Mouse (Mus musculus): ENCODE measurements around the gene Gtpbp6.
"Not testable (repeated sequence)": the region's sequence is repeated elsewhere in the genome, so short reads cannot be mapped to it uniquely, and the experiment has no call there.

Gene Gtpbp6

DNA sequence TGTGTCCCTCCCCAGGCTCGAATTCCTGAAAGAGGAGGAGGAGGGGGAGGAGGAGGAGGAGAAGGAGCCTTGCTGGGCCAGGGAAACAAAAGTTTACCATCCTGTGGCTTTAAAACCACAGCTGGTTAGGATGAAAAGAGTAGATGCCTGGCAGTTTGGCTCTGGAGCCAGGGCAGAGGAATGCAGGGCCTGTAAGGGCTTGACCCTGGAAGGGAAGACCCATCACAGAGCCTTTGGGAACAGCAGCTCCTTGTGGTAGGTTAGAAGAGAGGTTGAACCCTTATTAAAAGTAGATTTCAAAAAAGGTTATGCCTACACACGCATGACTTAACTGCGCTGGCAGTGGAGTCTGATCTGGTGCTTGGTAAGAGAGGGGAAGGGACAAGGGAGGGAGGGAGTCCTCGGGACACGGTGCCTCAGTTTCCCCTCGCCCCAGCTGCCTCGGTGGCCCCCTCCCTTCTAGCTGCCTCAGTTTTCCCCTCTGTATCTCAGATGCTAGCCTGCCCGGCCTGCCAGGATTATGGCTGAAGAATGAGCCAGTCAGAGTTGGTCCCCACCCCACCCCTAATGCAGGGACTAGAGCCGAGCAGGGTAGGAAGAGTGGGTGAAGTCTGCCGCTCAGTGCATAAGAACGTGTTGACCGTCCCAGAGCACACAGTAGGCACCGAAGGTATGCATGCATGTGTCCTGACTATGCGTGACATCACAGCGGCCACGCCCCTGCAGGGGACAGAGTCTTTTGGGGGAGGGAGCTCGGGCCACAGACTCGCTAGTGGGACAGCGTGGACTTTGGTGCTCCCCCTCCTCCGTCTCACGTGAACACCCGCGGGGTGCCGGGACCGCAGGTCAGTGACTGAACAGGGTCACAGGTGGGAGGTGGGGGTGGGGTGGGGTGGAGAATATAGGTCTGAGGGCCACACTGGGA lies 8.1 kb downstream of the Gtpbp6 start, which contains the start of gene Plcxd1:
TSS of gene Plcxd1 (plus strand) at position 314 of the 925 bp plus-strand sequence.
- DNase-seq, result peak; percentile 10

DNA sequence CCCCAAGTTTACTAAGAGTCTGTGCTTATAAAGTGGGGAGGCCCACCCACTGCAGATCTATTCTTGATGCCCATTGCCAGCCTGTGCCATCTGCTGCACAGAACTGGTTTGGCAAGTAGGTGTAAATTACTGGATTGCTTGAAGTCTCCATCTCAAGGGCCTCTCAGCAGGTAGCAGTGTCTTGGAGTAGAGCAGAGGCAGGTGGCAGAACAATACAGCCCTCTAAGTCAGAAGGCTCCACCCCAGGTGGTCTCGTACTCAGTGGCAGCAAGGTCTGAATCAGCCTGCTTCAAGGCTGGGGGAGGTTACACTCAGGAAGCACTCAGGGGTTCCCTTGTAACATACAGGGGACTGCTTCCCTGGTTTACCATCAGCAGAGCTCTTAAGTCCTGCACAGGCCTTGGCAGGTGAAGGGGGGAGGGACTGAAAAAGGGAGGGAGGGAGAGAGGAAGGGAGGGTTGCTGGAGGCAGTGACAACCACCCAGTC lies 9.0 kb downstream of the Gtpbp6 start:
- no peak for DNase-seq

DNA sequence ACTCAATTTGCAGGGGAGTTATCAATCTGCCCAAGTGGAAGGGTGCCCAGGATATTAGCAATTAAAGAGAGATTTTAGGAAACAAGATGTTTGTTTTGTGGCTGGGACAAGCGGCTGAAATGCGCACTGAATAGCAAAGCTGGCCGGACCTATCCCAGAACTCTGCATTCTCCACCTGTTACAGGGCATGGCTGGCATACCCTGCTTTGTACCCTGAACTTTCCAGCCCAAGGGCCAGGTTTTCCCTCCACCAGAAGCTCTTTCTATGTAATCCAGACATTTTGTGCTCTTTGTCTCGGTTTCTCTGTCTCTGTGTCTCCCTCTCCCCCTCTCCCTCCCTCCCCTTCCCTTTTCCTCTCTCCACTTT lies 13.2 kb downstream of the Gtpbp6 start:
- no peak for DNase-seq

DNA sequence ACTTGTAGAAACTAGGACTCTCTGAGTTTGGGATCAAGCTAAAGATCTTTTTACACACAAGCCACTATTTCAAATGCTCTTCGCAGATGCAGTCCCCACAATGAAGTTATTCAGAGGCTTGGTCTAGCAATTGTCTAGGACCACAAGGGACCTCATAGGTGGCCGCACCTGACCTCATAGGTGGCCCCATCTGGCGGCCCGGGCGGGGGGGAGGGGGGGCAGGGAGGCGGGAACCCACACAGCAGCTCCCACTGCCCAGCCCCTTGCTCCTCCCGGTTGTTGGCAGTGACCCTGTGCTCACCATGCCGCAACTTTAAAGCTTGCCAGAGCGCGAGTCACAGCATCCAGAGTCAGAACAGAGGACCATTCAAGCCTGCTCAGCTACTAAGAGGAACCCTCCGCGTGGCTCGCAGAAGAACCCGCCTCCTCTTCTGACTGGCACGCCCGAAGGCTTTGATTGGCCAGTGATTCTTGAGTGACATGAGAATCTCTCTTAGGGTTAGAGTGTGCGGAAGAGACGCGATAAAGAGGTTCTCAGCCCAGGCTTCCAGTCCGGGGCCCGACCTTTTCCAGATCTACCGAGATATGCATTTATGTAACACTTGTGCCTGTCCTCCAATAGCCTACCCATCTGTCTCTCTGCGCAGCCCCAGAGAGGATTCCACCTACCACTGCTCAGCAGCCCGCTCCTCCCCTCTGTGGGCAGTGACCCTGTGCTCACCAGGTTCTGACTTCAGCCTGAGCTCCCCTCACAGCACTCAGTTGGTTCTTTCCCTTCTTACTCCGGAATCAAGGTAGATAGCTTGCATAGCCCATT lies 13.8 kb downstream of the Gtpbp6 start, which contains the start of gene Gm35315:
TSS of gene Gm35315 (minus strand) at position 391 of the 817 bp plus-strand sequence.
- peak; percentile 73 for DNase-seq

DNA sequence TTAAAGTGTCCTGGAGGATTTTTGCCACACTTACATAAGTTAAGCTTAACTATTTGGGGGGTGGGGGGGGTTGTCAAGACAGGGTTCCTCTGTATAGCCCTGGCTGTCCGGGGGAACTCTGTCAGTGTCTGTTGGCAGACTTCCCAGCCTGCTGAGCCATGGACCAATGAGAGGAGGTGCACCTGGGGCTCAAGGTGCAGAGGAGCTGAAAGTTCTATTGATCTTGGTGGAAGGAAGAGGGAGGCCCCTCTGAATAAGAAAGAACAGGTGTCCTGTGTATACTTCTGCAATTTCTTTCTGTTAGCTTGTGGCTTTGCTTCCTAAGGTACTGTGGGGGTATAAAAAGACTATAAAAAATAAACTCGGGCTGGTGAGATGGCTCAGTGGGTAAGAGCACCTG lies 16.5 kb downstream of the Gtpbp6 start:
- no peak for DNase-seq

DNA sequence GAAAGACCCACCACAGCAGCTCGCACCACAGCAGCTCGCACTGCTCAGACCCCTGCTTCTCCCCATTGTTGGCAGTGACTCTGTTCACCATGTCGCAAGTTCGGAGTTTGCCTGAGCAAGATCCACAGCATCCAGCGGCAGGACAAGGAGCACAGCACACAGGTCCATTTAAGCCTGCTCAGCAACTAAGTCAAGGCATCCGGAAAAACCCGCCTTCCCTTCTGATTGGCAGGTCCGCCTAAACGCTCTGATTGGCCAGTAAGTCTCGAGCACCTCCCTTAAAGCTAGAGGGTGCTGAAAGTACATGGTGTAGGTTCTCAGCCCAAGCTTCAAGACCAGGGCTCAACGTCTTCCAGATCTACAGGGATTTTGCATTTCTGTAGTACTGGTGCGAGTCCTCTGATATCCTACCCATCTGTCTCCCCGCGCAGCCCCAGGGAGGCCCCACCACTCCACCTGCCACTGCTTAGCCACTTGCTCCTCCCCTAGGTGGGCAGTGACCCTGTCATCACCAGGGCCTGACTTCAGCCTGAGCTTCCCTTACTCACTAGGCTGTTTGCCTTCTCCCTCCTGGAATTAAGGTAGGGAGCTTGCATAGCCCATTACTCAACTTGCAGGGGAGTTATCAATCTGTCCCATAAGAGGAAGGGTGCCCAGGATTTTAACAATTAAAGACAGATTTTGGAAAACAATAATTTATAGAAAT lies 21.7 kb downstream of the Gtpbp6 start:
- DNase-seq, result no peak

DNA sequence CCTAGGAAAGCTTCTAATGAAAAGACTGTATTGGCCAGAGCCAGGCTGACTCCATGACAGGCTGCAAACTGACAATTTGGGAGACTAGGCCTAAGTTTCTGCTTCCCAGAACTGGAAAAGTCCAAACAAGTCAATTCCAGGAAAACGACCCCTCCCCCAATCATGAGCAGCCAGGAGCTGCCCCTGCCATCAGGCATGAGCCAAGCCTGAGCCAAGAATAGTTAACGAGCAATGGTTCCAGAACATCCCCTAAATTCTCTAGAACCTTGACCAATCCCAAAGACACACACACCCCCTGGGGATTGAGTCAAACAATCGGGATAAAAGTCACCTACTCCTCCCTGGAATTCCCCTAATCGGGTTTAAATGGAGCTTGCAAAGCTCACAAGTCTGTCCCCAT lies 25.0 kb downstream of the Gtpbp6 start:
- DNase-seq, result no peak

DNA sequence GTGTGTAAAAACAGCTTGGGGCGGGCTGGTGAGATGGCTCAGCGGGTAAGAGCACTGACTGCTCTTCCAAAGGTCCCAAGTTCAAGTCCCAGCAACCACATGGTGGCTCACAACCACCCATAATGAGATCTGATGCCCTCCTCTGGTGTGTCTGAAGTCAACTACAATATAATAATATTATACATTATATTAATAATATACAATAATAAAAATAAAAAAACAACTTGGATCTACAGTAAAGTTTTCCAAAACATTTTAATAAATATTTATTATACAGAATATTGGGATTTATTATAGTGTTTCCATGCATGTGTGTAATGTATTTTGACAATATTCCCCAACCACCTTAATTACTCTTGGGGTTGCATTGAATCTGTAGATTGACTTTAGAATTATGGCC lies 35.6 kb downstream of the Gtpbp6 start, which contains the start of gene Gm17655:
TSS of gene Gm17655 (minus strand) at position 101 of the 400 bp plus-strand sequence.
- DNase-seq, result not testable (repeated sequence)

DNA sequence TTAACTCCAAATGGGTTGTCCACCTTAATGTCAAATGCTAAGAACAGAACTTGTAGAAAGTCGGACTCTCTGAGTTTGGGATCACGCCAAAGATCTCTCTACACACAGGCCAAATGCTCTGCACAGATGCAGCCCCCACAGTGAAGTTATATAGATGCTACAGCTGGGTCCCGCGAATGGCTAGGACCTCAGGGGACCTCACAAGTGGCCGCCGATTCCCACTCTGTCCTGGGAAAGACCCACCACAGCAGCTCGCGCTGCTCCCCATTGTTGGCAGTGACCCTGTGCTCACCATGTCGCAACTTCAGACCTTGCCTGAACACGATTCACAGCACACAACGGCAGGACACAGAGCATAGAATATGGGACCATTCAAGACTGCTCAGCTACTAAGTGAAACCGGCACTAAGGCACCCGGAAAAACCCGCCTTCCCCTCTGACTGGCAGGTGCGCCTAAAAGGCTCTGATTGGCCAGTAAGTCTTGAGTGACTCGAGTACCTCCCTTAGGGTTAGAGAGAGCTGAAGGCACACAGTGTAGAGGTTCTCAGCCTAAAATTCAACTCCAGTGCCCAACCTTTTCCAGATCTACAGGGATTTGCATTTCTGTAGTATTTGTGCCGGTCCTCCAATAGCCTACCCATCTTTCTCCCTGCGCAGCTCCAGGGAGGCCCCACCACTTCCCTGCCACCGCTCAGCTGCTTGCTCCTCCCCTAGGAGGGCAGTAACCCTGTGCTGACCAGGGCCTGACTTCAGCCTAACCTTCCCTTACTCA lies 50.2 kb downstream of the Gtpbp6 start:
- peak; percentile 71 for DNase-seq
